Mouse (Mus musculus) left cerebral cortex, adult 9 months (tissue): Measurements from ENCODE around the gene Ildr1.

ENCODE experiments used
- DNase-seq, 2 experiments: peaks; one replicate each; pipeline ENCODE4 v3.0.0; 2022; ENCODE audit warnings: low spot score in 2 of 2

Gene Ildr1

DNA sequence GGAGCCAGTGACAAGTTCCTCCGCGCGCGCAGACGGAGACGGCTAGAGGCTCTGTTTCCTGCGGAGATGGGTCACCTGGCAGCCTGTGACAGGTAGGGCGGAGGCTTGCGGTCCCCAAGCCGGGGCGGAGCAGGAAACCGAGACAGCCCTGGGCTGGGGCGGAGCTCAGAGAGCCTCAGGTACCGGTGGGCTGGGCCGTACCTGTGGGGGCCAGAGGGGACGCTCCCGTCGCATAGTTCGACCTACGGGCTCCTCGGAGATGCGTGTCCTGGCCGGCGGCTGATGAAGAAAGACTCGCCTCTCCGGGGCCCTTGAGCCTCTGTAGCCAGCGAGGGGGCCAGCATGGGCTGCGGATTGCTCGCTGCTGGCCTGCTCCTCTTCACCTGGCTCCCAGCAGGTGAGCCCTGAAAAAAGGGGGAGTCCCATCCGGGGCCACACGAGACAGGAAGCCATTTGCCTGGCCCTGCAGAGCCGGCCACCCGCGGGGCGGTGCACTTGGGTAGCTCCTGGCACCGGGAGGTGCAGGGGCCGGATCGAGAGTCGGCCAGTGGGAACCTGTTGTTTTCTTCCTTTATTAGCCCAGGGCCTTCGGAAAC, at the start of gene Ildr1:
TSS of gene Ildr1 (plus strand) at position 161 of the 596 bp plus-strand sequence.
- no peak for DNase-seq

DNA sequence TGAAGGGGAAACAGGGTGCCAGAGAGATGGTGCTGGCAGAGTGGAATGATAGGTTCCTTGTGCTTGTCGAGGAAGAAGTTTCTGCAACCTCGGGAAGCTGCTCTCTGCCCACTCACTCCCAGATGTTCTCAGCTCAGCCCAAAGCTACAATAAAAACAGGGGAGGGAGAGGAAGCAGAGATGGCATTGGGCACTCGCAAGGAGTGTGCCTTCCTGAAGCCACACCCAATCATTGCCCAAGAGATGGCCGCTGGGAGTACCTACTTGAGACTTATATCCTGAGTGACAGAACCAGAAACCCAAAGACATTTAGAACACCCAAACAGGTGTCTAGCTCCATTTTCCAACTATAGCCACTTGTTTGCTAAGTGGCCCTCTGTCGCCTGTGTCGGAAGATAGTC, 48.7 kb upstream of the Ildr1 start:
- DNase-seq, result no peak

DNA sequence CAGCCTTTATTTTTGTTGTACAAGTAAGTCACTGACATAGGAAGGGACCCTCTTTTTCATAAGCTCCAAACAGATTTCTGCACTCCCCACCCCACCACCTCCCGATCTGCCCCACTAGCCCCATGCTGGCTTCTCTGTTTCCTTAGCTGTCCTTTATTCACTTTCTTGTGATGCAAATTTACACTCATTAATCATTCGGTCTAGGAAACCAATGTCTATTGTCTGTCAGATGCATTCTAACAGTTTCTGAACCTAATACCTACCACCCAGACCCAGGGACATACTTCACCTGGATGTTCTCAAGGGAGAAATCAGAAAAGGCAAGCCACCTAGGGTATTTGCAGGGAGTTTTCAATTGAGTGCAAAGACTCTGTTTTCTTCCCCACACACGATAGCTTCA, 44.5 kb upstream of the Ildr1 start:
- DNase-seq, result no peak

DNA sequence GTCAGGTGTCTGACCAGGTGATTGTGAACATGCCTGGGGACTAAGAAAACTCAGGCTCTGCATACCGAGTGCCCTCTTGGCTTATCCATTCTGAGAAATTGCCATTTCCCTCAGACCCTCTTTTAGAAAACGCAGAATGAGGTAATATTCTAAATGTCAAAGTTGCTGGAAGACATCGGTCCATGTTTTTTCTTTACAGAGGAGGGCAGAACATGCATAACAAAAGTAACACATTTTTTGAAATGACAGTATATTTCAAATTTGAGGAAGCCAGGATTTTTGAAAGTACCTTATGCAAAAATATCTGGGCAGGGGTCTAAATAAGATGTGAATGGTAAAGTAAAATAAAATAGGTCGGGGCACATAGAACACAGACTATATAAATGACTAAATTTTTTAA, 43.3 kb upstream of the Ildr1 start:
- no peak for DNase-seq

DNA sequence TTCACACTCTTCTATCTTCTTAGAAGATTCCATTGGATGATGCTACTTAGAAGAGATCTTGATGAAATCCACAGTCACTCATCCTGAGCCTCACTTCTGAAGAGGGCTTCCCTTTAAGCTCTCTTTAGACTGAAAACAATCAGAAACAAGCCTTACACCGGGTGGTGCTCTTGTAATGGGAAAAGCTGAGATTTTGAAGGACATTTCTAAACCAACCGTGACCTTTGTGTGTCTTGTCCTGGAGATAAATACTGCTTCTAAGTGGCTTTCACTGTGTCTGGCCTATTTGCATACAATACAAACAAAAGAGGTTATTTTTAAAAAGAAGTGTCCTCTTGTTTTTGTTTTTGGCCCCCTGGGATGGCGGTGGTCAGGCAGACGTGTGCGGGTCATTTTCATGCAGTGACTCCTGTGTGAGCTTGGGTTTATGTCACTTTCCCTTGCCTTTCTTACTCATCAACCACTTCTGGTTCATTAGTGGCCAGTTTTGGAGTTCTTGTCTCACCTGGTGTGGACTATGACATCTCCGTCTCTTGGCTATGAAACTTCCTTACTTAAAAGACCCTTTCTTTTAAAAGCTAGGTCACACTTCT, 42.5 kb upstream of the Ildr1 start:
- no peak for DNase-seq

DNA sequence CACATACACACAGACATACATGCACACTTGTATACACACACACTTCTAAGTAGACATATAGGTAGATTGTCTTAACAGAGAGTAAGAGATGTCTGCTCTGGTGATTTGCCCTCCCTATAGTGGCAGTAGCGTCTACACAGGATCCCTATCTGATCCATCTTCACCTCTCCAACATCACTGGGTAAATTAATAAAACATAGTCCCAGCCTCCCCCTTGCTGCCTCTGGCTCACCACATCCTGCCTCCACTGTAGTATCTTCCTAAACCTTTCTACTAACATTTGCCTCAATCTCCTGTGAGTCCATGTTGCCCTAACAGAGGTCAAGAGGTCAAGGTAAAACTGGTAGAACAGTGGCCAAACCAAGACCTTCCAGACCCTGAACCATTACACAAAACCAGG, 38.6 kb upstream of the Ildr1 start:
- DNase-seq, result no peak

DNA sequence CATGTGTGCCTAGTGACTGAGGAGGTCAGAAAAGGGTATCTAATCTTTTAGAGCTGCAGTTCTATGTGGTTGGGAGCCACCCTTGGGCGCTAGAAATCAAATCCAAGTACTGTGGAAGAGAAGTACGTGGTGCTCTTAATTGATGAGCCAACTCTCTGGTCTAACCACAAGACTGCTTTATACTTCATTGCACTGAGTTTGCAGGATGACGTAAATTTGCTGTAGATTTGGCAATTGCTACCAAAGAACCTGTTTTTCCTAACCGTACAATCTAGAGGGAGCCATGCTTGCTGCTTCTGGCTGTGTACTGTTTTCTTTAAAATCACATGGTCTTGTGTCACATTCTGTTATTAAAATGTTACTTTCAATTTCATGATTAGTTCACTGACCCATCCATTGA, 37.9 kb upstream of the Ildr1 start:
- no peak for DNase-seq

DNA sequence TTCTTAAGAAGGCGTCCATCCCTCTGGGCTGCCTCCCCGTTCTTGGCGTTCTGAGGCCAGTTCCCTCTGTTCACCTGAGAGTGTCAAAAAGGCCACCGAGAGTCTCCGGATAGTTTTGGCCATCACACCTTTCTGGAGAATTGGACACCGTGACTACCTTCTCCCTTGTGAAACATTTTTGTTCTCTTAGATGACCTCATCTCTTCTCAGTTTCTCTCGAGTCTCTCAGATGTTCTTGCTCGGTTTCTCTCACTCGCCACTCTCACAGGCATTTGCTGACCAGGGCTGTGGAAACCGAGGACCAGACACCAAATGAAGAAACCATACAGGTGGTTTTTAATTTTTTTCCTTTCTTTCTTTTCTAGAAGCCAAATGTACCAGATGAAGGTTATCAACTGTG, 32.4 kb upstream of the Ildr1 start:
- no peak for DNase-seq

DNA sequence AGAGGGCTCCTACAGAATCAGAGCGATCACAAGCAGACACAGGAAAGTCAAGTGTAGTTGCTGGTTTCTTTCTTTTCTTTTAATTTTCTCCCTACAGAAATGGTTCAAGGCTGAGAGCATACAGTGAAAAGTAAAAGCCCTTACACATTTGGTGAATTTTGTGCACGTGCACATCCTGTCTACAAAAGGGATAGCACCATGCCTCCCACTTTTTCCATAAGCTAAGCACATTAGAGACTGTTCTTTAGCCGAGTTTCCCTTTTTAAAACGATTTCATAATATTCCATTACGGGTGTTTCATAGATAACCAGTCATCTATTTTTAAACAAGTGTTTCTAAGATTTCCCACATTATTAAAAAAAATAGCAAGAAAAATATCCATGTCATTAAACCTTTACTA, 30.3 kb upstream of the Ildr1 start:
- no peak for DNase-seq

DNA sequence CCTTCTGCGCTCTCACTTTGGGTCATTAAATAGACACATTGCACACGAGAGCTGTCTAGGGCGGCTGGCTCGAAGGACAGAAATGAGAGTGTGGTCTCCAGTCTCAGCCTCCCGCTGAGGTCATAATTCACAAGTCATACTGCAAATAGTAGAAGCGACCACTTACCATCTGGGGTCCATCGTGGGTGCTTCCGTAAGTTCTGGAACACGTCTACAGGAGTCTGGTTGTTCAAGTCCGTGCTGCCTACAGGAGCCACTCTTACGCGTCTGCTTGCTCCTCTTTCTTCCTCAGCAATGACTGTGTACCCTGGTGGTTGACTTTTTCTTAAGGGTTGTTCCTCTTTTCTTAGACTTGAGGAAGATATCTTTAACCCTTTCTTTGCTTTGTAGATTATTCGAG, 28.0 kb upstream of the Ildr1 start, which contains the start of gene Cd86:
TSS of gene Cd86 (minus strand) at position 300 of the 400 bp plus-strand sequence.
- DNase-seq, result no peak

DNA sequence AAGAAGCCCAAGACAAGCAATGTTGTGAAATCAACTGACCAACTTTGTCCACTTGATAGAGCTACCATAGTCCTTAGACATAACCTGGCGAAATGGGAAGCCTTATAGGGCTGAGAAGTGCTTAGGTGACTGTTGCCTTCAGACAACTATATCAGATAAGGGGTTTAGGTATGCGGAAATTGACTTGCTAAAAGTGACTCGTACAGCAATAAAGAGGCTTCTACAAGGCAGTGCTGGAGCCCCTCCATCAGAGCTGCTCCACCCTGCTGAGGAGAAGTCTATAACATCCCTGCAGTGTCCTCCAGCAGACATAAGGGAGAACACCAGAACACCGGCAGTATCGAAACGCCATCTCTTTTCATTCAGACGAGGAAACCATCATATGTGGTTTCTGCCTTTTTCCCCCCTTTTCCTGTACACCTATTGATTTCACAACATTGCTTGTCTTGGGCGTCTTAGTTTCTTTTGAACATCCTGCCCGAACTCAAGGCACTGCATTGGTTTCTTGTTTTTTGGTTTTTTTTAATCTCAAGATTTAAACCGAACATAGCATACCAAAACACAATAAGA, 27.2 kb upstream of the Ildr1 start:
- no peak for DNase-seq

DNA sequence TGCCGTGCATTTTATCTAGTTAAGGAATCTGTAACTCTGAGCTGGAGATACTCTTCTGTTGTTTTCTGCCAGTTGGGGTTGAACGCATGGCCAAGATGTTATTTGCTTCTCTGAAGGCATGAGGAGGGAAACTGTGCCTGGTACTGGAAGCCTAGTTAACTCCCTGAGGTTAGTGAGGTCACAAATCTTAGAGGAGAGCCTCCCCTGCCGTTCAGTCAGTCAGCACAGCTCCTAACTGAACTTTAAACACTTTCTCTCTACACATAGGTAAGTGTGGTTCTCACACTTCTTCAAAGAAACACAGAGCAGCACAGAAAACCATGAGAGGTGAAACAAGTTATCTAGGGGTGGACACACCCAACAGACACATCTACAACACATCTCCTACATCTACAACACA, 23.2 kb upstream of the Ildr1 start:
- no peak for DNase-seq

DNA sequence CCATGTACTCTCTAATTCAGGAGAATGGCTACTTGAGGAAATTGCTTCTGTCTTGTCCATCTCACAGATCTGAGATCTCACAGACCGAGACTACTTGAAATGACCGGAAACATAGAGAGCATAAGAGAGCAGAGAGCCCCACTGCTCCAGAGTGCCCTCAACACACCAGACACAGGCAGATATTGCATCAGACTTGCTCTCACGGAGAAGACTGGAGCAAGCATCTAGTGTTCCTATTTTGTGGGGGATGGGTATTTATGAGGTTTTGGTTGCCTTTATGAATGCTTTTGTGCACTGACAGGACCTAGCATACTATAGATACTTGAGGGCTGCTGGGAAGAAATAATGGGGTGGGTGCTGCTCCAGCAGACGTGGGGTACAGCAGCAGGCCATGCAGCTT, 20.6 kb upstream of the Ildr1 start:
- DNase-seq, result no peak

DNA sequence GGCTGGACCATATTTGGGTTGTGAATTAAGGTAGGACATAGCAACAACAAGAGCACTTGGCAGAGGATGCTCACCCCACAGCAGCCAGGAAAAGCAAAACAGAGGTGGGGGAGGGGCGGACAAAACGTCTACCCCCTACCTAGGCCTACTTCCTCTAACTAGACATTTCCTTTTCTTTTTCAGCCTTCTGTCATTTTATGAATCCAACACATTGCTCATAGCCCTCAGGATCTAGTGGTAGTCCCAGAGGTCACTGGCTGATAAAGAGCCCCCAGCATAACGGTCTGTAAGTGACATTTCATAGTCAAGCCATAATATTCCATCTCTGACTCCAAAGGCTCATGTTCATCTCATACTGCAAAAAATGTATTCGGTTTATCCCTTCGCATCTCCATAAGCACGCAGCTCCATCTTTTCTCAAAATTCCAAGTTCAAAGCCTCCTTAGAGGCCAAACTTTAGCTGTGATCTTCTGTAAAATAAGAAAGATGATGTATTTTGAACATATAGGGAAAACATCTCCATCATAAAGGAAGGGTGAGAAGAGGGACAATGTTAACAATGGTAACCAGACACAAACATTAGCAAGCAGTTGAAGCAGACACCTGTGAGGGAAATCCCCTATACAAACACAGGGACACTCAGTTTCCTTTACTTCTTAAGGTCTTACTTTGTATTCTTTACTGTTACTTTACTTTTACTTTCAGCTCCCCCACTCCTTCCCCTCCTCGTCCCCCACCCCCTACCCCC, 19.1 kb upstream of the Ildr1 start:
- DNase-seq, result no peak

DNA sequence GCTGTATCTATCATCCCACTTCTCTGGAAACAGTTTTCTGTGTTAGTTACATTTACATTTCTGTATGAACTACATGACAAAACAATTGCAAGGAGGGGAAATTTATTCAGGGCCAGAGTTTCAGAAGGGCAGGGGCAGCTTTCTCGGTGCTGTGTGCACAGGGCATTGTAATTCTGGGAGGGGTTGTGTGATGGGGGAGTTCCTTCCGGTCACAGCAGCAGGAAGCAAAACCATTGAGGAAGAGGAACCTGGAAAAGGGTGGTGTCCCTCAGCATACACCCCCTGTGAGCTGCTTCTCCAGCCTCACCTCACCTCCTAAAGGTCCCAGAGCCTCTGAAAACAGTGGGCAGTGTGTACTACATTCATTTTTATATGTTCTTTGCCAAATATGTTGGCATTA, 18.5 kb upstream of the Ildr1 start:
- no peak for DNase-seq

DNA sequence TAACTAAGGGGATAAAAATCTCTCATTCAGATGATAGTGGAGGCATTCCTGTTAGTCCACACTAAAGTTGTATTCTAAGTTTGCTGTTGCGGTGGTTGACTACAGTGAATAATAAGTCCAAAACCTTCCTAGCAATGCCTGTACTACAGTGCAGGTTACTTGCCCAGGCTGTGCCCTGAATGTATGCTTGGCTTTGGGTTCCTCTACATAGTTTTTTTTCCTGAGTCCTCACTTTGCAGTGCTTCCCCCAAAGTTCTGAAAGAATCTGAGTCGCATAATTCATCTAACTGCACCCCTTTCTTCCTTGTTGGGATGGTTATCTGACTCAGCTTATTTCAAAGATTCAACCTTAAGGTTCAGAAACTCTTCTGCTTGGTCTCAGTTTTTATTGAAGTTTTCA, 17.9 kb upstream of the Ildr1 start:
- DNase-seq, result no peak

DNA sequence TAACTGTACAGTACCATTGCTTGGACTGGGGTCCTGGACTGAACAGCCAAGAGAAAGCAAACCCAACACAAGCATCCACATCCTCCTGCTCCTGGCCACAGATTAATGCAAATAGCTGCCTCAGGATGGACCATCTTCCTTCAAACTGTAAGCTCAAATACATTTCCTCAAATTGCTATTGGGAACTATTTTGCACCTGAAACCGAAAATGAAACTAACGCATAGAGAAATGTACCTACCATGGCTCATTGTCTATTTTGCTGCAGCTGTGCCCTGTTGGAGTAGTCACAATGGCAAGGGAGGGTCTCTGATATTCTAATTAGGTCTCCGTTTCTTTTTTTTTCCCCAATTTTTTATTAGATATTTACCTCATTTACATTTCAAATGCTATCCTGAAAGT, 11.9 kb upstream of the Ildr1 start:
- no peak for DNase-seq

DNA sequence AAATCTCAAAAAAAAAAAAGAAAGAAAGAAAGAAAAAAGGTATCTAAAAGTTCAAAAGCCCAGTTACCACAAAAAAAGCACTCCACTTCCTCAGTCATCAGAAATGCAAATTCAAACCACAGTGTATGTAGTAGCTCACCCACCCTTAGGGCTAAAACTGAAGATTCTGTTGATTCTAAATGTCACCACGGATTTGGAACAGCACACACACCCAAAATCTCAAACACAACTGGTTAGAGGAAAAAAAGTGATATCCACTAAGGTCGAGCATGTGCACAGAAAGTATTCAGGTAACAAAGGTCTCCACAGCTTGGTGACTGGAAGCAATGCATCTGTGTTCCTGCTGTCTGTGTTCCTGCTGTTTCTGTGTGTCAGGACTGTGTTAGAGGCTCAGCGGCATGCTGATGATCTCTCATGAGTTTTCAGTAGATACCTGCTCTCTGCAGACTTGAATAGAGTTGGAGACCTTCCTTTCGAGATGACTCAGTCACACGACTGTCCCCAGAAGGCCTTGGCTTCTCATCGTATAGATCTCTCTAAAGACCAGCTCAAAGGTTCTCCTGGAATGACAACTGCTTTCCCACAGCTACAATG, 9.4 kb upstream of the Ildr1 start:
- DNase-seq, result no peak

DNA sequence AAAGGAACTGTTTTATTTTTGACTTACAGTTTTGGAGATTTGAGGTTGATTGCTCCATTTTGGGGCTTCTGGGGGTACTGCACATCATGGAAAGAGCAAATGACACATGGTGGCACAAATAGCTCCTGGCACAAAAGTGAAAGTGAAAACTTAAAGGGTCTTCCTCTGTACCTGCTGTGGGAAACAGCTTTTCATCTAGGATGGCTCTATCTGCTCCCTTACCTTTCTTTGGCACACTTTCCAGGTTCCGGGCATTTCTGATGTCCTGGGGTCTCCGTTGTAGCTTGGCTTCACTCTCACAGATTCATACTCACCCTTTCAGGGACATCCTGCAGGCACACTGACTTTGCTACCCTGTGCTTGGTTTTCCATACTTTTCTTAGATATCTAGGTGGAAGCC, 5.7 kb upstream of the Ildr1 start:
- DNase-seq, result no peak

DNA sequence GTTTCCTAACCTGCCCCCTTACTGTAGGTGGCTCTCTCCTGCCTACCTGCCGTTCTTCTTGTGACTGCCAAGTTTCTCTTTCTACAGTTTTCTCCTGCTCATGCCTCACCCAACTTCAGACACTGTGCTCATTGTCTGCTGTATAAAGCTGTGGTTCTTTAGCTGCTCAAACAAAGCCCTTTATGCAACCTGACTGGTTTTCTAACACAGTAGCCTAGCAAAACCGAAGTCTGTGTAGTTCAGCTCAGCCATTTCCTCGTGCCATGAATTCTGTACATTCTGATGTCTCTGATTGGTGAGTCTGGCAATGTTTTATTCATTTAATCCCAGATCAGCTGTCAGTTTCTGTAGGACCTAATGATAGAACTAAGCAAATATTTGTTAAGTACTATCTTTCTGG, 2.3 kb upstream of the Ildr1 start:
- DNase-seq, result no peak

DNA sequence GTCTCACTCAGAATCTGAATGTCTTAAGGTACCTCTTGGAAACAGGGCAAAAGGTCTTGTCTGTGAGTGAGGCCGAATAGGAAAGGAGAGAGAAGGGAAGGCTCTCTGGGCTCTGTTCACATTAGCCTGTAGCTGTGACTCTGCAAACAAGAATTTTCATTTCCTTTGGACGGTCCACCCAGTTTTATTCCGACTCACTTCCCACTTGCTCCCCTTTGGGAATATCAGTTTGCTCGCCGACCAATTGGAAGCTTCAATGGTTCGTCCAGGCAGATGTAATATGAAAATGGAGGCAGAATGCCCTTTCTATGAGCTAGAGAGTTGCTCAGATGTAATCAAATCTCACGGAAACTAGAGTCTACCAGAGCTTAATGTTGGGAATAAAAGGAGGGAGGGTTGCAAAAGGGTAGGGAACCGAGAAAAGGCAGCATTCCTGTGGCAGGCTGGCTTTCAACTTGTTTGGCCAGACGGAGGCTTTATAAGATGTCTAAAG, 1.1 kb downstream of the Ildr1 start:
- DNase-seq, result no peak

DNA sequence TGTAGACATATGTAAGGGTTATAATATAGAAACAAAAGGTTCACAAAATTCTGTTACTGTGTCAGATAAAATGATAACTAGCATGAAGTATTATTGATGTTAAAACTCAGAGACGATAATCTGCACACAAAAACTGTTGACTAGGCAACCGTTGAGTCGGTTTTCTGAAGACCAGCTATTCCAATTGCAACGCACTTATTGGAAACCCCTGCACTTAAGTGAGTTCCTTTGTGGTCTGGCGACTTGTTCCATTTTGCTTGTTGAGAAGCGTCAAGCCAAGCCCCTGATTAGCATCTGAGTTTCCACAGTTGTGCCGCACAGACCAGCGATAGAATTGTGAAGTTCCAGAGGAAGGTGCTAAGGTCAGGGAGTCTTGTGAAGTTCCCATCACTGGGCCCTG, 3.6 kb downstream of the Ildr1 start:
- DNase-seq, result no peak

DNA sequence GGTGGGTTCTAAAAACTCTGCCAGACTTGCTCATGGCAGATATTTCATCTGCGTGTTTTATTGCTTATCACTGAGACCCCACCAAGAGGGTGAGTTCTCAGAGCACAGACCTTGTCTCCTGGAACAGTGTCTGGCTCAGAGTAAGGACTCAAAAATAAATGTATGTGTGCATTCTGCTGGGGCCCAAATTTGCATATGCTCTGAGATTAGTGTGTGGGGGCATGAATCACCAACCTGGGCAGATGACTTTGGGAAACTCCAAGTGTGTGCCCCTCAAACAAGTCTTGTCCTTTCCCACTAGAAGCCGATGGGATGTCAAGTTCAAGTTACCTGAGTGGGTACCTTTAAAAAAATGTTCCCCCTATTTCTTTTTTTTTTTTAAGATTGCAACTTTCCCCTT, 6.7 kb downstream of the Ildr1 start:
- no peak for DNase-seq
